ENCODE assay signal across 8 mouse cellular contexts in the genomic region with DNA sequence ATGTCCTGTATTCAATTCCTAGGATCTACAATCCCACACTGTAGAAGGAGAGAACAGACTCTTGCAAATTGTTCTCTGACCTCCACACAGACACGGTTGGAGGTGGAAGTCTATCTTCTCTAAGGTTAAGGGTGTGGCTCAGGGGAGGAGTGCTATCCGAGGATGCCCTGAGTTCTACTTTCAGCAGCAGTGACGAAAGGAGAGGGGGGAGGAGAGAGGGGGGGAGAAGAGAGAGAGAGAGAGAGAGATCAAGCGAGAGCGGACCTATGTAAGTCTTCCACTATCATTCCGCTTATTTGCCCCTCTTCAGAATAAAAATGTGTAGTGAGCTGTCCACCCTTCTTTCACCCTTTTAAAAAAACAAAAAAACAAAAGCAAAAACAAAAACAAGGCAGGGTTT. TPM values are rescaled to one million over a fixed set of nuclear protein-coding genes. Genes with fewer than 3 reads are reported as not detected.
DNase-seq lines count a peak whose midpoint lies in the region; ATAC-seq and TF ChIP-seq lines count a peak whose summit lies in the region.

No protein-coding gene starts in this region.

- H3K4me1 ChIP-seq in heart, adult 2 months (ENCODE audit: control insufficient read depth, insufficient read depth, low read length) = peaks cover 3% of the 10 kb centered on the region
- 0 out of 2 replicates have a peak, but pooled peaks cover 5% of the 10 kb centered on the region for H3K4me1 ChIP-seq in forebrain, postnatal 0 days (ENCODE audit: insufficient read depth)

- H3K4me2 ChIP-seq in forebrain, postnatal 0 days (ENCODE audit: low read depth) = peak overlapping the region; percentile 41

- no peak overlapping the region for H3K9ac ChIP-seq in heart, adult 2 months (ENCODE audit: low read depth, low read length)
- peak overlapping the region; percentile 42 for H3K9ac ChIP-seq in forebrain, postnatal 0 days

- TF ChIP-seq EP300 in heart, adult 2 months (IDR thresholded peaks at IDR 0.05; ENCODE audit: insufficient read depth, low read depth, low read length) = no peak

- DNase-seq in heart, adult 2 months = no peak
- no peak for DNase-seq in heart, adult 9 months (ENCODE audit: low spot score in 2 of 2)
- DNase-seq in MN1 (ENCODE audit: low spot score) = peak; percentile 28
- DNase-seq in forebrain, postnatal 0 days = no peak
- no peak for DNase-seq in ovary, adult 18-20 months (ENCODE audit: low spot score)
- DNase-seq in ovary, postnatal 14 days (ENCODE audit: low spot score) = no peak
- no peak for DNase-seq in adrenal gland, postnatal 14 days

- no peak for TF ChIP-seq POLR2A in heart, adult 2 months (IDR thresholded peaks at IDR 0.05; ENCODE audit: insufficient read depth, low read depth, low read length)

- H3K79me2 ChIP-seq in heart, adult 2 months (replicated peaks; ENCODE audit: control insufficient read depth, insufficient read depth, low read length) = no peaks in the 10 kb centered on the region
- H3K79me2 ChIP-seq in macrophage (ENCODE audit: inconsistent target) = no peaks in the 10 kb centered on the region

- H3K36me3 ChIP-seq in heart, adult 2 months (ENCODE audit: control insufficient read depth, insufficient read depth, low read length) = no peaks in the 10 kb centered on the region
- no peaks in the 10 kb centered on the region for H3K36me3 ChIP-seq in forebrain, postnatal 0 days (ENCODE audit: insufficient read depth)
- H3K36me3 ChIP-seq in macrophage (ENCODE audit: inconsistent target) = no peaks in the 10 kb centered on the region

- no peaks in the 10 kb centered on the region for H3K9me3 ChIP-seq in forebrain, postnatal 0 days (ENCODE audit: low read length)

- no peaks in the 10 kb centered on the region for H3K27me3 ChIP-seq in heart, adult 2 months (ENCODE audit: control insufficient read depth, insufficient read depth, low read length)
- peaks cover 8% of the 10 kb centered on the region; the same call in 1 of the 2 replicates for H3K27me3 ChIP-seq in forebrain, postnatal 0 days (ENCODE audit: insufficient read depth, low read length)

- 40% methylated on average over 6 of the region's 6 CpGs for WGBS in heart, adult 2 months
- WGBS in forebrain, postnatal 0 days = 34% methylated on average over 6 of the region's 6 CpGs
- 26% methylated on average over 5 of the region's 6 CpGs for WGBS in macrophage (ENCODE audit: missing documents)

- TF ChIP-seq CTCF in heart, adult 2 months (IDR thresholded peaks at IDR 0.05) = no peak
- TF ChIP-seq CTCF in forebrain, postnatal 0 days (IDR thresholded peaks at IDR 0.05; ENCODE audit: low read depth) = no peak

- no peak for ATAC-seq in forebrain, postnatal 0 days

- H3K4me3 ChIP-seq in heart, adult 2 months = peak overlapping the region; percentile 76
- H3K4me3 ChIP-seq in forebrain, postnatal 0 days (ENCODE audit: low read depth, low read length) = peak overlapping the region; percentile 57
- H3K4me3 ChIP-seq in macrophage (ENCODE audit: inconsistent target) = peak overlapping the region; percentile 57

- intact Hi-C loops in heart, adult 2 months (cut with DNase I) = no loop called here

- H3K27ac ChIP-seq in heart, adult 2 months = peak overlapping the region; percentile 81
- peak overlapping the region; percentile 84 for H3K27ac ChIP-seq in forebrain, postnatal 0 days (ENCODE audit: low read depth, low read length)
- H3K27ac ChIP-seq in macrophage = peak overlapping the region; percentile 72

RNA-seq across cellular contexts. Expression of a gene that starts 8.2 kb away (rescaled TPM):
- total RNA-seq in heart, adult 2 months (2021) = 10 to 100 TPM; 23.9 to 28.9 TPM
- polyA plus RNA-seq in heart, adult 2 months (2012; rRNA removed) = 22.8 and 27.4 TPM in 2 replicates
- total RNA-seq in forebrain, postnatal 0 days (2014; rRNA removed) = 53.8 and 56.4 TPM in 2 replicates
- 31.6 and 35.4 TPM in 2 replicates for polyA plus RNA-seq in forebrain, postnatal 0 days (2015; fragmentation: Nextera tagmentation; extraction: Ambion mirVana)
- 10 to 100 TPM in 22 of 26 experiments, 1 to 10 TPM in 4; 2.3 to 88.2 (median 36.8) TPM for total RNA-seq in macrophage (2018; cell fraction: chromatin; rRNA removed)
- total RNA-seq in macrophage (2018; cell fraction: cytosol; rRNA removed) = 10 to 100 TPM; 17.1 to 41.1 (median 29.6) TPM
- total RNA-seq in macrophage (2018; cell fraction: nucleus; rRNA removed) = 10 to 100 TPM; 11.8 to 48.9 (median 27.3) TPM
- 19.4 to 32.2 TPM (median 21.0 TPM) in 3 replicates for polyA plus RNA-seq in macrophage (2018)
- 22.4 and 25.4 TPM in 2 replicates for total RNA-seq in adrenal gland, postnatal 14 days (2021)

RNA-seq across cellular contexts. Expression of a gene that starts 22.3 kb away (rescaled TPM):
- total RNA-seq in heart, adult 2 months (2021) = under 1 TPM in 1 of 2 experiments, not detected in 1; 0.34 TPM
- polyA plus RNA-seq in heart, adult 2 months (2012; rRNA removed) = 0.56 and 0.70 TPM in 2 replicates
- total RNA-seq in forebrain, postnatal 0 days (2014; rRNA removed) = not detected in 2 replicates
- polyA plus RNA-seq in forebrain, postnatal 0 days (2015; fragmentation: Nextera tagmentation; extraction: Ambion mirVana) = 0.16 TPM in 1 of 2 replicates, not detected in the other
- total RNA-seq in macrophage (2018; cell fraction: chromatin; rRNA removed) = not detected
- not detected for total RNA-seq in macrophage (2018; cell fraction: cytosol; rRNA removed)
- not detected for total RNA-seq in macrophage (2018; cell fraction: nucleus; rRNA removed)
- polyA plus RNA-seq in macrophage (2018) = not detected in 3 replicates
- 0.60 and 0.70 TPM in 2 replicates for total RNA-seq in adrenal gland, postnatal 14 days (2021)
